Mouse (Mus musculus) hindbrain, postnatal 0 days (tissue): ENCODE measurements around the gene Tmem216. TPM values are rescaled to one million over a fixed set of nuclear protein-coding genes. Genes with fewer than 3 reads are reported as not detected.

Experiments
- ATAC-seq: fragments of 200-750 bp; cut with Nextera tagmentation; 2 replicates; pipeline ENCODE4 v1.8.0; 2017; ENCODE audit warnings: mild to moderate bottlenecking, moderate TSS enrichment, moderate library complexity
- DNase-seq: peaks from one replicate; pipeline ENCODE4 v3.0.0-alpha.2; 2015; ENCODE audit warnings: low spot score
- H3K27ac ChIP-seq: fragments of 300-500 bp; sonication (generic); 2 replicates; pipeline ENCODE4 v1.5.1; 2014; ENCODE audit warnings: mild to moderate bottlenecking
- H3K27me3 ChIP-seq: fragments of 300-500 bp; sonication (generic); 2 replicates; pipeline ENCODE4 v1.6.1; 2014; ENCODE audit warnings: low read length, mixed read lengths; ENCODE audit not compliant: insufficient read depth
- H3K36me3 ChIP-seq: fragments of 300-500 bp; sonication (generic); 2 replicates; pipeline ENCODE4 v1.6.1; 2014; ENCODE audit warnings: low read length, mixed read lengths; ENCODE audit not compliant: insufficient read depth
- H3K4me1 ChIP-seq: fragments of 300-500 bp; sonication (generic); 2 replicates; pipeline ENCODE4 v1.6.1; 2014; ENCODE audit warnings: antibody characterized with exemption, low read length, mixed read lengths; ENCODE audit not compliant: insufficient read depth
- H3K4me2 ChIP-seq: fragments of 300-500 bp; sonication (generic); 2 replicates; pipeline ENCODE4 v1.6.1; 2014; ENCODE audit warnings: low read depth, mild to moderate bottlenecking, low read length, moderate library complexity, mixed read lengths
- H3K4me3 ChIP-seq: fragments of 300-500 bp; sonication (generic); 2 replicates; pipeline ENCODE4 v1.5.1; 2014; ENCODE audit warnings: low read length
- H3K9ac ChIP-seq: fragments of 300-500 bp; sonication (generic); replicated peaks from 2 replicates; pipeline ENCODE4 v1.6.1; 2014; ENCODE audit warnings: mild to moderate bottlenecking, low read length, moderate library complexity, mixed read lengths
- H3K9me3 ChIP-seq: fragments of 300-500 bp; sonication (generic); 2 replicates; pipeline ENCODE4 v1.6.1; 2016; ENCODE audit warnings: low read length, mixed read lengths
- CTCF ChIP-seq: IDR thresholded peaks from 2 replicates; pipeline ENCODE4 v1.5.1; 2016; ENCODE audit warnings: antibody characterized with exemption, control low read depth, low read depth
- WGBS: fragments of 180-500 bp; shearing (Covaris S2); extraction: QIAGEN DNeasy Blood & Tissue Kit; methylation state at CpG from one replicate; pipeline ENCODE4 v1.1.7; 2014; 5-methylcytosine and 5-hydroxymethylcytosine counted together
- polyA plus RNA-seq: library from polyadenylated mRNA; unstranded; fragments of >200 nt; fragmentation: Nextera tagmentation; extraction: Ambion mirVana; gene quantifications from 2 replicates; pipeline ENCODE4 v1.2.1, GENCODE M21; 2015
- total RNA-seq: library from RNA; depleted of rRNA; stranded (reverse); fragments of >200 nt; gene quantifications from 2 replicates; pipeline ENCODE4 v1.2.3, GENCODE M21; 2014; rRNA removed

Gene Tmem216
- total RNA-seq (20.7 and 28.4 TPM in 2 replicates), polyA plus RNA-seq (35.8 and 42.0 TPM in 2 replicates)

- peak; percentile 23; the same call in 1 of the 2 replicates for TF ChIP-seq CTCF
- peak; percentile 93 for DNase-seq
- ATAC-seq = peak; percentile 98
- no peaks in the 10 kb centered on the region for H3K9me3 ChIP-seq
- H3K27ac ChIP-seq = peak within 1 kb of the TSS; percentile 86
- no peaks in the 10 kb centered on the region for H3K4me1 ChIP-seq
- WGBS = under 1% methylated on average over 43 of the region's 43 CpGs
- peak within 1 kb of the TSS; percentile 83 for H3K4me2 ChIP-seq
- peak within 1 kb of the TSS; percentile 60 for H3K4me3 ChIP-seq
- peaks cover 13% of the 10 kb centered on the region for H3K36me3 ChIP-seq
- peak within 1 kb of the TSS; percentile 67 for H3K9ac ChIP-seq
- H3K27me3 ChIP-seq = no peaks in the 10 kb centered on the region
Observed at GRCm38 (mm10) chr19:10555624-10556510, at the start of gene Tmem216. TSS of gene Tmem216 (minus strand) at chr19:10556238.

GRCm38 (mm10) chr19:10605293-10605900 is 49.4 kb upstream of the Tmem216 start, which contains the start of the genes Ddb1 and Tkfc:
TSS of gene Ddb1 (plus strand) at chr19:10605327.
TSS of gene Tkfc (minus strand) at chr19:10605654.
- Histone ChIP-seq H3K4me3 (peak within 1 kb of the TSS; percentile 98), H3K4me1 (peaks cover 11% of the 10 kb centered on the region), H3K4me2 (peak within 1 kb of the TSS; percentile 80), H3K27me3 (no peaks in the 10 kb centered on the region), H3K27ac (peak within 1 kb of the TSS; percentile 93), H3K9me3 (no peaks in the 10 kb centered on the region), H3K36me3 (peaks cover 29% of the 10 kb centered on the region), H3K9ac (peak within 1 kb of the TSS; percentile 92)
- TF ChIP-seq CTCF = peak; percentile 80
- WGBS = under 1% methylated on average over 47 of the region's 49 CpGs
- peak; percentile 99 for DNase-seq
- peak; percentile 98 for ATAC-seq

GRCm38 (mm10) chr19:10604534-10604933 is 48.5 kb upstream of the Tmem216 start:
- Histone ChIP-seq H3K4me1 (peaks cover 11% of the 10 kb centered on the region), H3K36me3 (peaks cover 27% of the 10 kb centered on the region), H3K27me3 (no peaks in the 10 kb centered on the region), H3K4me2 (peak overlapping the region; percentile 80), H3K4me3 (peak overlapping the region; percentile 98; the same call in 1 of the 2 replicates), H3K27ac (peak overlapping the region; percentile 93), H3K9me3 (no peaks in the 10 kb centered on the region), H3K9ac (peak overlapping the region; percentile 92)
- DNase-seq = no peak
- no peak for TF ChIP-seq CTCF
- ATAC-seq = no peak
- 59% methylated on average over 3 of the region's 3 CpGs for WGBS

GRCm38 (mm10) chr19:10603660-10604523 is 47.9 kb upstream of the Tmem216 start:
- H3K36me3 ChIP-seq = peaks cover 28% of the 10 kb centered on the region
- no peak overlapping the region for H3K4me2 ChIP-seq
- no peaks in the 10 kb centered on the region for H3K27me3 ChIP-seq
- H3K9ac ChIP-seq = no peak overlapping the region; the same call in 1 of the 2 replicates
- ATAC-seq (no peak), DNase-seq (no peak)
- 84% methylated on average over 18 of the region's 18 CpGs for WGBS
- peaks cover 11% of the 10 kb centered on the region for H3K4me1 ChIP-seq
- no peak for TF ChIP-seq CTCF
- H3K27ac ChIP-seq = peak overlapping the region; percentile 93; the same call in 1 of the 2 replicates
- no peak overlapping the region for H3K4me3 ChIP-seq
- H3K9me3 ChIP-seq = no peaks in the 10 kb centered on the region

- peak overlapping the region; percentile 88 for H3K27ac ChIP-seq
Observed at GRCm38 (mm10) chr19:10602787-10603186, 46.7 kb upstream of the Tmem216 start.

More at GRCm38 (mm10) chr19:10602787-10603186, 46.7 kb upstream of the Tmem216 start:
- 0% methylated on average over 9 of the region's 9 CpGs for WGBS
- no peaks in the 10 kb centered on the region for H3K27me3 ChIP-seq
- H3K4me3 ChIP-seq = peak overlapping the region; percentile 22
- peaks cover 11% of the 10 kb centered on the region for H3K4me1 ChIP-seq
- H3K4me2 ChIP-seq = peak overlapping the region; percentile 53
- peak; percentile 57 for ATAC-seq
- no peaks in the 10 kb centered on the region for H3K9me3 ChIP-seq
- peak overlapping the region; percentile 52 for H3K9ac ChIP-seq
- peaks cover 20% of the 10 kb centered on the region; the same call in 1 of the 2 replicates for H3K36me3 ChIP-seq
- peak; percentile 91 for TF ChIP-seq CTCF
- DNase-seq = peak; percentile 95
